Mouse (Mus musculus) left cerebral cortex, adult 2 months (tissue): ENCODE measurements at regions not wholly inside any gene's neighbourhood (a gene's known extent, or its start where the extent isn't known, plus 50 kb on each side); places are given as distances from the start of the nearest gene placed in this dataset.

Source experiments
- DNase-seq, 2 experiments: peaks; one replicate each; pipeline ENCODE4 v3.0.0; 2021 to 2022; ENCODE audit warnings: low spot score in 2 of 2, mixed read lengths in 1 of 2; ENCODE audit errors: extremely low spot score in 1 of 2
- H3K27ac ChIP-seq: fragments of 200-600 bp; 2 replicates; pipeline ENCODE4 v1.8.1; 2022
- H3K4me3 ChIP-seq: fragments of 200-600 bp; 2 replicates; pipeline ENCODE4 v1.8.1; 2022
- CTCF ChIP-seq: fragments of 200-600 bp; IDR thresholded peaks from 2 replicates; pipeline ENCODE4 v1.8.1; 2022; ENCODE audit warnings: antibody characterized with exemption, mild to moderate bottlenecking, moderate library complexity
- intact Hi-C: fragments of 180-260 bp; cut with DNase I; formaldehyde crosslinking; loops from one replicate; pipeline ENCODE4 v1.15.1; 2025

GRCm38 (mm10) chr2:169213314-169213713 lies 257.9 kb upstream of the Zfp64 start:
- intact Hi-C loops, result no loop called here
- no peak overlapping the region for H3K27ac ChIP-seq
- DNase-seq, result no peak
- no peak for TF ChIP-seq CTCF
- no peak overlapping the region for H3K4me3 ChIP-seq

- Histone ChIP-seq H3K4me3 (no peak overlapping the region), H3K27ac (no peak overlapping the region)
- TF ChIP-seq CTCF, result no peak
- intact Hi-C loops, result no loop called here
- DNase-seq, result no peak
Observed at GRCm38 (mm10) chr2:169212676-169213257, 257.4 kb upstream of the Zfp64 start.

- TF ChIP-seq CTCF, result no peak
- DNase-seq, result no peak
Observed at GRCm38 (mm10) chr2:169204254-169204752, 248.9 kb upstream of the Zfp64 start.

GRCm38 (mm10) chr2:169191974-169192373 lies 236.6 kb upstream of the Zfp64 start:
- intact Hi-C loops, result no loop called here
- no peak for DNase-seq
- no peak for TF ChIP-seq CTCF
- Histone ChIP-seq H3K27ac (no peak overlapping the region), H3K4me3 (no peak overlapping the region)

More at GRCm38 (mm10) chr2:169204254-169204752, 248.9 kb upstream of the Zfp64 start:
- intact Hi-C loops, result no loop called here
- Histone ChIP-seq H3K27ac (no peak overlapping the region), H3K4me3 (no peak overlapping the region)

- intact Hi-C loops, result no loop called here
- Histone ChIP-seq H3K4me3 (no peak overlapping the region), H3K27ac (no peak overlapping the region)
- DNase-seq, result no peak
- no peak for TF ChIP-seq CTCF
Observed at GRCm38 (mm10) chr2:169191465-169191864, 236.1 kb upstream of the Zfp64 start.

- DNase-seq, result no peak
- H3K27ac ChIP-seq, result no peak overlapping the region
- intact Hi-C loops, result no loop called here
- no peak for TF ChIP-seq CTCF
- H3K4me3 ChIP-seq, result no peak overlapping the region
Observed at GRCm38 (mm10) chr2:169177565-169177964, 222.2 kb upstream of the Zfp64 start.

- TF ChIP-seq CTCF, result no peak
- Histone ChIP-seq H3K4me3 (no peak overlapping the region), H3K27ac (no peak overlapping the region)
- no peak for DNase-seq
- intact Hi-C loops, result no loop called here
Observed at GRCm38 (mm10) chr2:169168795-169169194, 213.4 kb upstream of the Zfp64 start.

- TF ChIP-seq CTCF, result no peak
- H3K4me3 ChIP-seq, result no peak overlapping the region
Observed at GRCm38 (mm10) chr2:169168376-169168775, 213.0 kb upstream of the Zfp64 start.

GRCm38 (mm10) chr2:169161651-169162050 lies 206.3 kb upstream of the Zfp64 start:
- intact Hi-C loops, result no loop called here
- Histone ChIP-seq H3K27ac (no peak overlapping the region), H3K4me3 (no peak overlapping the region)
- TF ChIP-seq CTCF, result no peak
- DNase-seq, result no peak

More at GRCm38 (mm10) chr2:169168376-169168775, 213.0 kb upstream of the Zfp64 start:
- no peak overlapping the region for H3K27ac ChIP-seq
- no peak for DNase-seq
- intact Hi-C loops, result no loop called here

GRCm38 (mm10) chr2:169158760-169159159 lies 203.4 kb upstream of the Zfp64 start:
- DNase-seq, result no peak
- intact Hi-C loops, result no loop called here
- Histone ChIP-seq H3K4me3 (no peak overlapping the region), H3K27ac (no peak overlapping the region)
- no peak for TF ChIP-seq CTCF

GRCm38 (mm10) chr2:169158005-169158673 lies 202.8 kb upstream of the Zfp64 start:
- intact Hi-C loops, result no loop called here
- no peak for TF ChIP-seq CTCF
- Histone ChIP-seq H3K27ac (no peak overlapping the region), H3K4me3 (no peak overlapping the region)
- no peak for DNase-seq

- H3K27ac ChIP-seq, result no peak overlapping the region
- intact Hi-C loops, result no loop called here
- no peak for TF ChIP-seq CTCF
- H3K4me3 ChIP-seq, result no peak overlapping the region
- DNase-seq, result no peak
Observed at GRCm38 (mm10) chr2:169156908-169157307, 201.5 kb upstream of the Zfp64 start.

GRCm38 (mm10) chr2:169154881-169155280 lies 199.5 kb upstream of the Zfp64 start:
- intact Hi-C loops, result no loop called here

More at GRCm38 (mm10) chr2:169154881-169155280, 199.5 kb upstream of the Zfp64 start:
- no peak for TF ChIP-seq CTCF
- no peak for DNase-seq
- Histone ChIP-seq H3K4me3 (no peak overlapping the region), H3K27ac (no peak overlapping the region)
